10 mouse cellular contexts compared by ENCODE assay signal in genomic region chr12:4386077-4386719, GRCm38 (mm10).
DNase-seq lines count a peak whose midpoint lies in the region; ATAC-seq lines count a peak whose summit lies in the region.
"Had no signal": no experiment of that assay in that cellular context is flagged by ENCODE, and none has a peak within 500 bp of the region (broad histone marks: within the 10 kb centered on the region; RNA-seq: fewer than 3 reads in every experiment).

No protein-coding gene starts in this region.

- DNase-seq in kidney, adult 9 months, result peak; percentile 30
- DNase-seq in kidney, adult 8-10 months, result no peak
- peak; percentile 37 for DNase-seq in adrenal gland, postnatal 25 days
- DNase-seq in heart, postnatal 14 days, result peak; percentile 69 to 74
- peak; percentile 53 for DNase-seq in lung, postnatal 25 days (ENCODE audit: low spot score)
- DNase-seq in left cerebral cortex, postnatal 14 days (ENCODE audit: low spot score in 2 of 2), result no peak
- DNase-seq: right cerebral cortex, postnatal 14 days; thymus, adult 18-20 months had no signal

- intact Hi-C loops in heart, postnatal 14 days (cut with DNase I), result no loop called here
- intact Hi-C loops in left cerebral cortex, postnatal 14 days (cut with DNase I), result no loop called here

- no peak for ATAC-seq in inflammation-experienced regulatory T-cells, adult 6 months
- ATAC-seq in erythroid progenitor cell, adult 5-6 weeks (replicated peaks; ENCODE audit: low FRiP score, poor library complexity, severe bottlenecking), result no peak

Comparison
In these comparisons a context has a peak if more than half of its experiments do, and no peak if none do; other contexts are left out.
1. DNase-seq: peak in kidney, adult 9 months (single experiment), adrenal gland, postnatal 25 days (single experiment), heart, postnatal 14 days (2 of 2) and lung, postnatal 25 days (single experiment); none in kidney, adult 8-10 months (0 of 2) and left cerebral cortex, postnatal 14 days (0 of 2).